Mouse (Mus musculus) C2C12 (cell line): ENCODE measurements around the gene C530008M17Rik.

ENCODE experiments used
- CTCF ChIP-seq: IDR thresholded peaks from one replicate; pipeline ENCODE4 v1.5.1; 2011; ENCODE audit not compliant: control insufficient read depth, insufficient read depth, insufficient read length
- MAX ChIP-seq: IDR thresholded peaks from one replicate; pipeline ENCODE4 v1.6.1; 2011; ENCODE audit warnings: mild to moderate bottlenecking, control low read depth

GRCm38 (mm10) chr5:76847106-76847505 is 190.8 kb downstream of the C530008M17Rik start:
- TF ChIP-seq CTCF (no peak), MAX (no peak)
